Mouse (Mus musculus) neural tube, embryonic 11.5 days (tissue): ENCODE results near the gene Dcp1a. TPM values are rescaled to one million over a fixed set of nuclear protein-coding genes. Genes with fewer than 3 reads are reported as not detected.

Experiments used
- ATAC-seq: fragments of 200-750 bp; cut with Nextera tagmentation; 2 replicates; pipeline ENCODE4 v1.8.0; 2017; ENCODE audit warnings: moderate number of reproducible peaks, mild to moderate bottlenecking, moderate TSS enrichment, moderate library complexity; ENCODE audit not compliant: insufficient read depth, low FRiP score, low TSS enrichment
- DNase-seq: peaks from one replicate; pipeline ENCODE4 v3.0.0-alpha.2; 2015; ENCODE audit warnings: low spot score
- H3K27ac ChIP-seq: fragments of 300-500 bp; sonication (generic); 2 replicates; pipeline ENCODE4 v1.5.1; 2014; ENCODE audit warnings: low read depth, mild to moderate bottlenecking, low read length
- H3K27me3 ChIP-seq: fragments of 300-500 bp; sonication (generic); 2 replicates; pipeline ENCODE4 v1.6.1; 2014; ENCODE audit warnings: mild to moderate bottlenecking, low read length, mixed read lengths; ENCODE audit not compliant: control insufficient read depth, insufficient read depth
- H3K36me3 ChIP-seq: fragments of 300-500 bp; sonication (generic); 2 replicates; pipeline ENCODE4 v1.6.1; 2014; ENCODE audit warnings: mild to moderate bottlenecking, low read length, moderate library complexity, mixed read lengths; ENCODE audit not compliant: control insufficient read depth, insufficient read depth
- H3K4me1 ChIP-seq: fragments of 300-500 bp; sonication (generic); 2 replicates; pipeline ENCODE4 v1.6.1; 2014; ENCODE audit warnings: low read length, mixed read lengths; ENCODE audit not compliant: control insufficient read depth, insufficient read depth
- H3K4me2 ChIP-seq: fragments of 300-500 bp; sonication (generic); 2 replicates; pipeline ENCODE4 v1.6.1; 2014; ENCODE audit warnings: low read depth, mild to moderate bottlenecking, moderate library complexity
- H3K4me3 ChIP-seq: fragments of 300-500 bp; sonication (generic); 2 replicates; pipeline ENCODE4 v1.5.1; 2014; ENCODE audit warnings: low read depth, low read length
- H3K9ac ChIP-seq: fragments of 300-500 bp; sonication (generic); 2 replicates; pipeline ENCODE4 v1.6.1; 2014; ENCODE audit warnings: mild to moderate bottlenecking, low read length
- H3K9me3 ChIP-seq: fragments of 300-500 bp; sonication (generic); 2 replicates; pipeline ENCODE4 v1.6.1; 2016; ENCODE audit warnings: low read length; ENCODE audit not compliant: control insufficient read depth
- WGBS: fragments of 180-500 bp; shearing (Covaris S2); extraction: QIAGEN DNeasy Blood & Tissue Kit; methylation state at CpG from one replicate; pipeline ENCODE4 v1.1.7; 2014; 5-methylcytosine and 5-hydroxymethylcytosine counted together
- polyA plus RNA-seq: library from polyadenylated mRNA; unstranded; fragments of >200 nt; fragmentation: Nextera tagmentation; extraction: Ambion mirVana; gene quantifications from 2 replicates; pipeline ENCODE4 v1.2.1, GENCODE M21; 2014

The Dcp1a gene
- polyA plus RNA-seq, 1 experiment from 2014 or later, result 35.0 TPM

DNA sequence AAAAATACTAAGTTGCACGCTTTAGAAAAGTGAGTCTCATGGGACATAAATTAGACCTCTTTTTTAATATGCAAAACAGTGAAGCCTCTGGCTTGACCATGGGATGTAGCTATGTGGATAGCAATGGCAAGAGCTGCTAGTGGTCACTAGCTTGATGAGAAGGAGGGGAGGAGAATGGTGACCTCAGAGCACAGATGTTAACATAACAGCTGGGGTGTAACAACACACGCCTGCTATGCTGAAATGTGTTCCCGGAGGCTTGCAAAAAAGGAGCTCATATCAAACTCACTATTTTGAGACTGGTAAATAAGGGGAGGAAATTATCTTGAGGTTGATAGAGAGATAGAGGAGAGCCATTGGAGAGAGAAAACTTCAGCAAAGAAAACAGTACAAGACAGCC is 20.5 kb upstream of the Dcp1a start:
- Histone ChIP-seq H3K4me2 (no peak overlapping the region), H3K4me1 (no peaks in the 10 kb centered on the region), H3K27me3 (no peaks in the 10 kb centered on the region), H3K9ac (no peak overlapping the region), H3K36me3 (no peaks in the 10 kb centered on the region), H3K9me3 (no peaks in the 10 kb centered on the region), H3K27ac (no peak overlapping the region), H3K4me3 (no peak overlapping the region)
- WGBS, result 79% methylated on average over 3 of the region's 3 CpGs
- no peak for ATAC-seq
- DNase-seq, result no peak

DNA sequence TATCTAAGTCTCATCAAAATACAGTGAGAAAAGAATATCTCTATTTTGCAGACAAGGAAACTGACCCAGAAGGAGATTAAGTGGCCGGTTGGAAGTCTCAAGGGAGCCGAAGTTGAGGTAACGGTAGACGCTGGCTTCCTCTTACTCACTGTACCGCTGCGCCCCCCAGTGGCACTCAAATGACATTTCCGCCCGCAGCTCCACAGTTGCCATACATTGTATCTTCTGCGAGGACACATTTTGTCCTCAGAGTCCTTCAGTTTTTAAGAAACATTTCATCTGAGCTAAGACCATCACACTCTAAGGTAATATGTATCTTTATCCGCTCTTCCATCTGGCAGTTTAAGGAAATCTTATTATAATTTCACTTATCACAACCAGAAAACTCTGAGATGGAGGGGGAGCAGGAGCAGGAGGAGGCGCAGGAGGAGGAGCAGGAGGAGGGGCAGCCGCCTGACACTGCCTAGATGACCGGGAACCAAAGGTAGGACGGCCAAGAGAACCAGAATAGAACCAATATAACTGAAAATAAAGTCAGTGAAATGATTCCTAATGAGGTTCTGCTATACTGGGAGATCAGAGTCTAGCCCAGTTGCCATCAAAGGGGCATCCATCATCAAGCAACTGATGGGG is 19.3 kb upstream of the Dcp1a start:
- ATAC-seq, result no peak
- no peaks in the 10 kb centered on the region for H3K4me1 ChIP-seq
- WGBS, result 4% methylated on average over 14 of the region's 14 CpGs
- H3K9ac ChIP-seq, result no peak overlapping the region
- no peaks in the 10 kb centered on the region for H3K36me3 ChIP-seq
- no peaks in the 10 kb centered on the region for H3K27me3 ChIP-seq
- DNase-seq, result peak; percentile 78
- no peak overlapping the region for H3K4me3 ChIP-seq
- H3K4me2 ChIP-seq, result no peak overlapping the region
- H3K9me3 ChIP-seq, result no peaks in the 10 kb centered on the region
- no peak overlapping the region for H3K27ac ChIP-seq

- Histone ChIP-seq H3K4me2 (no peak overlapping the region), H3K27ac (no peak overlapping the region), H3K9me3 (no peaks in the 10 kb centered on the region), H3K27me3 (no peaks in the 10 kb centered on the region), H3K4me3 (no peak overlapping the region), H3K9ac (no peak overlapping the region), H3K36me3 (no peaks in the 10 kb centered on the region), H3K4me1 (no peaks in the 10 kb centered on the region)
- ATAC-seq (no peak), DNase-seq (no peak)
- 83% methylated on average over 4 of the region's 4 CpGs for WGBS
Observed at GRCm38 (mm10) chr14:30463312-30463711, 16.0 kb upstream of the Dcp1a start.

- H3K27me3 ChIP-seq, result no peaks in the 10 kb centered on the region
- H3K9ac ChIP-seq, result no peak overlapping the region
- H3K4me2 ChIP-seq, result no peak overlapping the region
- H3K27ac ChIP-seq, result no peak overlapping the region
- DNase-seq, result no peak
- WGBS, result 68% methylated on average over 5 of the region's 5 CpGs
- H3K9me3 ChIP-seq, result no peaks in the 10 kb centered on the region
- no peaks in the 10 kb centered on the region for H3K36me3 ChIP-seq
- ATAC-seq, result no peak
- no peak overlapping the region for H3K4me3 ChIP-seq
- H3K4me1 ChIP-seq, result no peaks in the 10 kb centered on the region
Observed at GRCm38 (mm10) chr14:30473605-30474004, 5.7 kb upstream of the Dcp1a start.

GRCm38 (mm10) chr14:30474416-30474815 is 4.9 kb upstream of the Dcp1a start:
- H3K27me3 ChIP-seq, result no peaks in the 10 kb centered on the region
- H3K27ac ChIP-seq, result no peak overlapping the region
- WGBS, result 90% methylated on average over 6 of the region's 6 CpGs
- H3K4me2 ChIP-seq, result no peak overlapping the region
- H3K4me3 ChIP-seq, result no peak overlapping the region
- no peaks in the 10 kb centered on the region for H3K4me1 ChIP-seq
- no peak for DNase-seq
- no peak for ATAC-seq
- no peak overlapping the region for H3K9ac ChIP-seq
- H3K9me3 ChIP-seq, result no peaks in the 10 kb centered on the region
- no peaks in the 10 kb centered on the region for H3K36me3 ChIP-seq

DNA sequence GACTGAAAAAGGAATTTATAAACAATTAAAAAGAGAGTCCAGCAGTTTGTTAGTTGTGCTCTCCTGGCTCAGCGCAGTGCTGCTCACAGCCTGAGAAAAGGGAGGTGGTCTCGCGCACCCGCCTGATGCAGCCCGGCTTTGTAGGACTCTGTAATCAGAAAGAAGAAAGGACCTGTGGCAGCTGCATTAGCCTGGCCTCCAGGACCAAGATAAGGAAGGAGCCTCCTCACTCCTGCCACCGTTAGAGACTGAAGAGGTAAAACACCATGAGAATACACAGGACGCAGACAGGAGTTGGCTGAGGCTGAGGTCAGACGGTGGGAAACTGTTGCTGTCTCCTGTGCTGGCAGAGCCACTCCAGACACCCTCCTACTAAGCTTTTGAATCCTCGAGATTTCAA is 12.0 kb downstream of the Dcp1a start, which contains the start of gene Cacna1d:
Cacna1d (minus strand) TSS at position 114 of the 400 bp plus-strand sequence.
- Histone ChIP-seq H3K4me3 (no peak within 1 kb of the TSS), H3K36me3 (peaks cover 8% of the 10 kb centered on the region), H3K4me2 (no peak within 1 kb of the TSS), H3K9ac (no peak within 1 kb of the TSS), H3K4me1 (no peaks in the 10 kb centered on the region), H3K27ac (no peak within 1 kb of the TSS), H3K9me3 (no peaks in the 10 kb centered on the region), H3K27me3 (no peaks in the 10 kb centered on the region)
- ATAC-seq (no peak), DNase-seq (no peak)
- WGBS, result 90% methylated on average over 9 of the region's 9 CpGs

- no peak overlapping the region for H3K9ac ChIP-seq
- H3K36me3 ChIP-seq, result peaks cover 4% of the 10 kb centered on the region
- no peak for ATAC-seq
- H3K9me3 ChIP-seq, result no peaks in the 10 kb centered on the region
- H3K27me3 ChIP-seq, result no peaks in the 10 kb centered on the region
- no peaks in the 10 kb centered on the region for H3K4me1 ChIP-seq
- H3K27ac ChIP-seq, result no peak overlapping the region
- no peak overlapping the region for H3K4me3 ChIP-seq
- H3K4me2 ChIP-seq, result no peak overlapping the region
- 83% methylated on average over 1 of the region's 1 CpGs for WGBS
- no peak for DNase-seq
Observed at GRCm38 (mm10) chr14:30493276-30493675, 13.9 kb downstream of the Dcp1a start.

DNA sequence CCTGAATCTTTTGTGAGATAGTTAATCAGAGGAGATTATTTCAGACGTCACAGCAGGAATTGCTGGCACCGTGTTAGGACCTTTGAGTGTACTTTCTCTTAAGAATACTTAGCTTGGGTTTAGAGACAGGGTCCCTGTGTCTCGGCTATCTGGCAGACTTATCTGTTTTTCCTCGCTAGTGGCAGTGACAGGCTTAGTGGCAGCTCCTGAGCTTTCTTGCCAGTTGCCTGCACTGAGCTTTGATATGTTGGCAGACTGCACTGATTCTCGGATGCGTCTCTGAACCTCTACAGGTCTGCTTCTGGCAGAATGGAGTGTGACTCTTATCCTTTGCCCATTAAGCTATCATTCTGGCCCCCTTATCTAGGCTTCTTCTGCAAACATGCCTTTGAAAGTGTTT is 15.7 kb downstream of the Dcp1a start:
- no peak overlapping the region for H3K9ac ChIP-seq
- DNase-seq (no peak), ATAC-seq (no peak)
- H3K9me3 ChIP-seq, result no peaks in the 10 kb centered on the region
- no peak overlapping the region for H3K4me2 ChIP-seq
- no peaks in the 10 kb centered on the region for H3K27me3 ChIP-seq
- H3K4me1 ChIP-seq, result no peaks in the 10 kb centered on the region
- 90% methylated on average over 6 of the region's 6 CpGs for WGBS
- H3K27ac ChIP-seq, result no peak overlapping the region
- H3K36me3 ChIP-seq, result peaks cover 4% of the 10 kb centered on the region
- no peak overlapping the region for H3K4me3 ChIP-seq

DNA sequence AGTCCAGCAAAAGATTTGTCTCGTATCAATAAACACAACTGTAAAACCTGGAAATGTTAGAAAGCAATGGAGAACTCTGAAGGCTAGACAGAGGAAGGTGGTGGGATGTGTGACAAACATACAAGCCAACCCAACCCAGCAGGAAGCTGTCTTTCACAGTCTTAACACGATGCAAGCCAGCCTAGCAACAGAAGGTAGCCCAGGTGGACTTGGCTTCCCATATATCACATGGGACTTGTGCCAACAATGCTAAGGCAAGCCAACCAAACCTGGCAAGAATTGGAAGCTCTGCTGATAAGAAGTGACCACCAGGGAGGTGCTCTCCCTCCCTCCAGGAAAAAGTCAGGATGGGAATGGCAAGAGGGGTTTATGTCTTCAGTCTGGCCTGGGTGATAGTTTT is 18.9 kb downstream of the Dcp1a start:
- no peak overlapping the region for H3K27ac ChIP-seq
- no peak overlapping the region for H3K4me3 ChIP-seq
- ATAC-seq (no peak), DNase-seq (no peak)
- 87% methylated on average over 2 of the region's 2 CpGs for WGBS
- H3K9ac ChIP-seq, result no peak overlapping the region
- no peaks in the 10 kb centered on the region for H3K4me1 ChIP-seq
- no peaks in the 10 kb centered on the region for H3K27me3 ChIP-seq
- no peak overlapping the region for H3K4me2 ChIP-seq
- peaks cover 4% of the 10 kb centered on the region for H3K36me3 ChIP-seq
- no peaks in the 10 kb centered on the region for H3K9me3 ChIP-seq
